Mouse (Mus musculus): ENCODE measurements around the gene Fam171a2.
A peak's percentile ranks its signal among the peaks of the same experiment; 100 is the strongest.

Fam171a2 gene

DNA sequence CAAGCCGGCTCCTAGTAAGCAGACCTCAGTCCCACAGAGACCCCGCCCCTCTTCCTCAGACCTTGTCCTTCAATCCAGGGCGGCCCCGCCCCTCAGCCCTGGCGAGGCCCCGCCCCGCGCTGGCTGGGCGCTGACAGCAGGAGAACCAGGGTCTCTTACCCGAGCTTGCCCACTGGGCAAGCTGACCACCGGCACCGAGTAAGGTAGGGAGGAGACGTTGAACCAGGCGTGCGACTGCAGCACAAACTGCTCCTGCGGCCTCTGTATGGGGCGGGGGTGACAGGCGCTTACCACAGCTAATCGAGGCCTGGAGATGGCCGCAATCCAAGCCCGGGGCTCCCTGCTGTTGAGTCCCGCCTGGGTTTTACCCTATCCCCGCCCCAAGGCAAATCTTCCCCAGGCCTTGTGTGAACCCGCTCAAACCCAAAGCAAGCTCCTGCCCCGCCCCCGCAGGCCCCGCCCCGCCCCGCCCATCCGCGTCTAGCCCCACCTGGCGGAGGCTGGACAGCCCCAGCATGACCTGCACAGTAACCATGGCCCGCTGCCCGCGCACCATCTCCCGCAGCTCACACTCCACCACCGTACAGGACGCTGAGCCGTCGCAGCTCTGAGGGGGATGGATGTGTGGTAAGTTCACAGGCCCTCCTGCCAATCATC is 8.4 kb upstream of the Fam171a2 start:
- peak; percentile 84 for DNase-seq (ENCODE audit: extremely low spot score, low spot score)

DNA sequence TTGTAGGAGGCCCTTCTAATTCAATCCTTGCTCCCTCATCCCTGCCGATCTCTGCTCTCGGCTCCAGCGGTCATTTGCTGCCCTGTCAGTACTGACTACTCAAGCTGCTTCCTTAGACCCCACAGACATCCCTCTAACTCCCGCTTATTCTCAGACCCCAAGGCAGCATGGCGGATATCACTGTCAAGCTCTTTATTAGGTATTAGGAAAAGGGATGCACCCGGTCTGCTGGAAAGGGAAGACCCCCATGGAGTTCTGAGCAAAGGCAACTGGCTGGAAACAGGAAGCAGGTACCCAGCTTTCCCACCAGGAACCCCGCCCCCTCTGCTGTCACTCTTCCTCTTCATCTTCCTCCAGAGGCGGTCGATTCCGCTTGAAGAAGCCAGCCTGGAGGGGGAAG is 5.6 kb upstream of the Fam171a2 start:
- DNase-seq (ENCODE audit: extremely low spot score, low spot score): no peak

DNA sequence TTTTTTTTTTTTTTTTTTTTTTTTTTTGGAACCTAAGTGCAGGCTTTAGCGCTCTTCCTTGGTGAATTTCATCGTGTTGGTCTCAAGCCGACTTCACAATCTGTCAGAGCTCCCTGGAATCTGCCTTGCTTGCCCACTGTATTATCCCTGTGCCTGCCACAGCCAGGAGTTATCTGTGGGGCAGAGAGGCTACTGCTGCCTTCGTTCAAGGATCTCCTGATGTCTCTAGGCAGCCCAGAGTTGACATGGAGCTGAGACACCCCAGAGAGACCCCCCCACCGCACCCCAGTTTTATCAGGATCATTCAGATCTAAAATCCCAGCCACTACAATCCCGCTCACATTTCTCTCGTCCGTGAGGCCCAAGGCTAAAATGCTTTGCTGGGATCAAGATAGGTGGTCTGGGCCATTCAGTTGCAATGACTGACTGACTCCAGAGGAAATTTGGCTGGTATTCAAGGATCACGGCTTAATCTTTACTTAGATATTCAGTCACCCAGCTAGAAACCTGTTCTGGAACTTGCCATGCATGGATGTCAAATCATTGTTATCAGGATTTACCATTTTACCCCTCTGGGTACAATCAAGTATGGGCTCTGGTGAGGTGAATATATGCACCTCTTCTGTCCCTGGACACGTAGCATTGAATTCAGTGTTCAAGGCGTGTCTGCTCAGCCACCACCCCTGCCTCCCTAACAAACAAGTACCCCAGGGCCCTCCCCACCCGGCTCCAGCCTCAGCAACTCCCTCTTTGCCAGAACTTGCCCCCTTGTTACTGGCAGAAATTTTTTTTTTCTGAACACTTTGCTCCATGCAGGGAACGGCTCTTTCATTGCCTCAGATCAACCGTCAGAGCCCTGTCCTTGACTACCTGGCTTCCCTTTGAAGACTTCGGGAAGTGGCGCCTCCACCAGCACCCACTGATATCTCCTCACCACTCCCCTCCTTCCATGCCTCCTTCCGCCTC is 1.8 kb upstream of the Fam171a2 start:
- DNase-seq (ENCODE audit: extremely low spot score, low spot score): no peak

DNA sequence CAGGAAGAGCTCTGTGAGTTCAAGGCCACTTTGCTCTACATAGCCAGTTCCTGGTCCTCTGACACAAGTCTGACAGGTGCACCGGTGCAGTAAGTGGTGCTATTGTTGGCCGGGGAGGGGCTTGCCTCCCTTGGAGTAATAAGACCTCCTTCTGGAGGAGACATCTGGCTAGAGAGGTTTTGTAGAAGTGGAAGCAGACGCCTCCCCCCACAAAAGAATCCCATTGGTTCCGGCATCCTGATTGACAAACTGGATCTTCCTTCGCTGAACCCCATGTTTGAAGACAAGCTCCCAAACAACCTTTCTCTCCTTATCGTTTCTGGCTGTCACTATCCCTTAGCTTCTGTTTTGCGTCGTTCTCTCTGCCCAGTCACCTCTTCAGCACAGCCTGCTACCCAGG is 845 bp upstream of the Fam171a2 start:
- DNase-seq (ENCODE audit: extremely low spot score, low spot score): no peak

DNA sequence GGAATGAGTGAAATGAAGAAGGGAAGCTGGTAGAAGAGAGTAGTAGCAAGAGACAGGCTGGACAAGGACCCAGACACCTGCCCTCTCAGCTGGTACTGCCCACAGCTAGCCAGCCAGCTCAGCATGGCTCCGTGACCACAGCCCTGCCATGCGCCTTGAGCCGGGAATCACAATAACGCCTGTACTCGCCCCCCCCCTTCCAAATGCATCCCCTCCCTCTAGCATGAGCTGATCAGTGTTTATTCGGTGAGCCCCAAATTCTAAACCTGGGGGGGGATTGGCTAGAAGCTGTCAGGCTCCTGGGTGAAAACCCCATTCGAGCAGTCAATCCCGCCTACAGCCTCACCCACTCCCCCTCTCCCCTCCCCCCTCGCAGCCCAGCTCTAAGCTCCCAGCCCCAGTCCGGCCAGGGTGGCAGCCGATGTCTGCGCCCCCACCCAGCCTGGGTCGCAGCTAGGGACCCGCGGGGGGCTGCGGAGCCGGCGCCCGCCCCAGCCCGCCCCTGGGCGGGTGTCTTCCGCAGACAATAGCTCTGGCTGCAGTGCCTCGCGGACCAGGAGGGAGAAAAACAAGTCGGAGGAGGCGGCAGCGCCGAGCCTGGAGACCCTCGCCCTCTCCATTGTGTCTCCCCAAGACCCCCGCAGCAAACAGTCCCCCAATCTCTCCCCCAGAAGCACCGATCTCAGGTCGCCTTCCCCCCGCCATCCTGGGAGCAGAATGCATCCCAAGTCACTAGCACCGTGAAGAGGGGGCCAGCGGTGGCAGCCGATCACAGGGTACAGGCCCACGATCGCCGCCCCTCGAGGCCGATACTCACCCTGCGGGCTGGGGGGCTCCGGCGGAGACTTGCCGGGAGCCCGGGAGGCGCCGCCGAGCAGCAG is 661 bp downstream of the Fam171a2 start:
- peak; percentile 81 for DNase-seq (ENCODE audit: extremely low spot score, low spot score)

DNA sequence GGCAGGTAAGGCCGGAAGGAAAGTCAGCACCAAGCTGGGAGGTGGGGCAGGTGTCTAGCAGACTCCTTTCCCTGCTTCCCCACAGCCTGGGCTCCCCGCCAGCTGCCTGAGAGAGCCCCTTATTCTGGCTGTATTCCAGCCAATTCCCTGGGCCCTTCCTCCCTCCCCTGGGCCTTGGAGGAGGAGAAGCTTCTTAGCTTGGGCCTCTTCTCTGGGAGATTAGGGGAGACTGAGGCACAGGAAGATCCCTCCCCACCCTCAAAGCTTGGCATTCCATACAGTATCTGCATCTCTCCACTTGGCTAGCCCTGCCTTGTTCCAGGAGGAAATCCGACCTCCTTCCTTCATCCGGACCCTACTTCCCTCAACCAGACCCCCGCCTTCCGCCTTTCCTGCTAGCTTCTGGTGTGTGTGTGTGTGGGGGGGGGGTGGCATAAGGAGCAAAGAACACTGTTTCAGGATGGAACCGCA is 1.6 kb downstream of the Fam171a2 start:
- DNase-seq (ENCODE audit: extremely low spot score, low spot score): no peak

DNA sequence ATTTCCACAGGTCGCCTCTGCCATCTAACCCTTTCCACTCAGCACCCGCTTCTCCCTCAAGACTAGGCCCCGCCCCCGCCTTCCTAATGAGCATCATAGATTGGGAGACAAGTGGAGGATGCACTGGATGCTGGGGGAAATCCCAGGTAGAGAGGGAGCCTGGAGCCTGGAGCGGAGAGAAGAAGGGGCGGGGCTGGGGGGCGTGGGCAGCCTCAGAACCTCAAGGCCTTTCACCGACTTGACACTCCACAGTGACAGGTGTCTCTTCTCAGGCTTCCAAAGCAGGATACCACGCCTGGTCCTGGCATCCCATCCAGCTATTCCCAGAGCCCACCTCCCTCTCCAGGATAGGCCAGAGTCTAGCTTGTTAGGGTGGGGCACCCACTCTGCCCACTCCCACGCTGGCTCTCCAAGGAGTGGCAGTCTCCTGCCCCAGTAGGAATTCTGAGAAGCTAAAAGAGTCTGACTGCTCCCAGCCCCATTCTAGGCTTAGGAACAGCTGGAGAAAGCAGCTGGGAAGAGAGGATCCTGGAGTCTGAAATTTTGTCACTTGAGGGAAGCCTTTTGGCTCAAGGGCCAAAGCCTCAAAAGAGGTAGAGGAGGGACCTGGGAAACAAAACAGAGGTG is 2.1 kb downstream of the Fam171a2 start:
- no peak for DNase-seq (ENCODE audit: extremely low spot score, low spot score)

DNA sequence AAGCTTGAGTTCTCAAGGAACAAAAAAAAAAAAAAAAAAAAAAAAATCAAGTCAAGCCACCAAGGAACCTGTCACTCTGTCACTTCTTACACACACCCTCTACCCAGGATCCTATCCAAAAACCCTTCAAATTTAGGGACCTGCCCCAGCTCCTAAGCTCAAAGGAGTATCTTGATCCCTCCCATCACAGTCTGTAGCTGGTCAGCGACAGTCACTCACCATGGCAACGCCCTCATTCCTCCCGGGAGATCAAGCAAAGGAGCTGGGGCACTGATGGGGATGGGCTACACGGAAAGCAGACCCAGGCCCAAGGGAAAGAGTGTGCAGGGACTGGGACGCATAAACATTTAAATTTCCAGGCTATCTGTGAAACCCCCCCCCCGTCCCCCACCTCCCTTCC is 2.7 kb downstream of the Fam171a2 start:
- DNase-seq (ENCODE audit: extremely low spot score, low spot score): no peak

DNA sequence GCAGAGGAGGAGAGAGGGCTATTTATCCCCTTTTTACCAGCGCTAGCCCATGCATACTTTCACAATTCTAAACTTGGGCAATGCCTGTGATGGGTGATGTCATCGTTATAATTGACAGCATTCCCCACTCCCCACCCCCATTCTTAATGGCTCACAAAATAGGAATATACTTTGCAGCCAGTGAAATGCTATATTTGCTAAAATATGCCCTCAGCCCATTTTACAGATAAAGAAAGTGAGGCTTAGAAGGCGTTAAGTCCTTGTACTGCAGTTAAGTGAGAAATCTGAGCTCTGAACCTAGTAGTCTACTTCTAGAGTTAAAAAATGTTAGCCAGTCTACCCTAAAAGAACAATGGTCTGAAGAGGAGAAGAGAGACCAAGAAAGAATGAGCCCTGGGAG is 3.2 kb downstream of the Fam171a2 start:
- no peak for DNase-seq (ENCODE audit: extremely low spot score, low spot score)

DNA sequence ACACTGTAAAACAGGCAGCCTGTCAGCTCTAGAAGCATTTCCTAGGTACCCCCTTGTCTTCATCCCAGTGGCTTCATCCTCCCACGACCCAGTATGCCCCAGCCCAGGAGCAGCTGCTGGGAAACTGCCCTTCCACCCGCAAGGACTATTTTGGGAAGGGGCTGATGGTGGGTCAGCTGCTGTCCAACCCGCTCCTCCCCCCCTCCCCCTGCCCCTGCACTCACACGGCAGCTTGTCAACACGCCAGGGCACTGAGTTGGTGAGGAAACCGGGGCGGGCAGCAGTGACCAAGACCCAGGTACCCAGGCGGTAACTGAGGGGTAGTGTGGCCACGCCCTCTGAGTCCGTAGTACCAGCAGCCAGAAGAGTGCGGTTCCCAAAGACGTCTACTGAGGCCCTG is 3.7 kb downstream of the Fam171a2 start:
- no peak for DNase-seq (ENCODE audit: extremely low spot score, low spot score)

DNA sequence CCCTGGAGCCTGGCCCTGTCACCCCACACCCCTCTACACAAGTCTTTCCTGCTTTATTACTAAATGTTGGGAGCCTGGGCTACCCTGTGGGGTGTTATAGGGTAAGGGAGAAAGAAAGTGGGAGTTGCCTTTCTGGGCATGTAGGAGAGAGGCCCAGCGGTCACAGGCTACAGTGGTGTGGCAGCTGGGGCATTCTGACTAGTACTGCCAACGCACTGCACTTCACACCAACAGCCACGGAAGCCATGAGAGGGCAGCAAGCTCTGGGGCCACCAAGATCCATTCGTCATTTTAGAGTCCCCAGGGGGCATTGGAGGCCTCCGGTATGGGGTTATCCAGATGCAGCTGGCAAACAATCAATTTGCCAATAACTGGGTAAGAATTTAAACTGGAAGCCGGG is 5.4 kb downstream of the Fam171a2 start:
- no peak for DNase-seq (ENCODE audit: extremely low spot score, low spot score)

DNA sequence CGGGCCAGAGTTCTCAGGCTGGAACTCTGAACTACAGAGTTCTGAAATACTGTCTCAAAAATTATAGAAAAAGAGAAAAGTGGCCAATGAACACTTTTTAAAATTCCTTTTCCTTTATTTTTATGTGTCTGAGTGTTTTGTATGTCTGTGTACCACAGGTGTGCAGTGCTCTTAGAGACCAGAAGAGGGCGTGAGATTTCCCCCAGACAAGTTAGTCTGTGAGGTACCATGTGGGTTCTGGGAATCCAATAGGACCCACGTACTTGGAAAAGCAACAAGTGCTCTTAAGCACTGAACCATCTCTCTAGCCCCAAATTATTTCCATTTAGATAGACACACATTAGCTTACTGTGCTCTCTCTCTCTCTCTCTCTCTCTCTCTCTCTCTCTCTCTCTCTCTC is 6.0 kb downstream of the Fam171a2 start:
- DNase-seq (ENCODE audit: extremely low spot score, low spot score): no peak

DNA sequence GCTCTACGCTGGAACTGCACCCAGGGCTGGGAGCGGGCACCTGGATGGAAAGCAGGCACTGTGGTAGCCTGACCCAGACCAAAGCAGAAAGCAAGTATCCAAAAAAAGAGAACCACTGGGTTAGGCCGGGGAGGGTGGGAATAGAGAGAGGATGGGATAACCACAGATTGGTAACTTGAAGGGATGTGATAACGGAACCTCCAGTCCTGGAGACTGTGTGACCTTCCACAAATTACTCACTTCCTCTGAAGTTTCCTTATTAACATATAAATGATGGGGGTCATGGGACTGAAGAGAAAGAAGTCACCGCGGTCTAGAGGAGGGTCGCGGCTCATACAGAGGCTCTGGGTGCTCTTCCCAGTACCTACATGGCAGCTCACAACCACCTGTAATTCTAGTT is 7.2 kb downstream of the Fam171a2 start:
- no peak for DNase-seq (ENCODE audit: extremely low spot score, low spot score)

DNA sequence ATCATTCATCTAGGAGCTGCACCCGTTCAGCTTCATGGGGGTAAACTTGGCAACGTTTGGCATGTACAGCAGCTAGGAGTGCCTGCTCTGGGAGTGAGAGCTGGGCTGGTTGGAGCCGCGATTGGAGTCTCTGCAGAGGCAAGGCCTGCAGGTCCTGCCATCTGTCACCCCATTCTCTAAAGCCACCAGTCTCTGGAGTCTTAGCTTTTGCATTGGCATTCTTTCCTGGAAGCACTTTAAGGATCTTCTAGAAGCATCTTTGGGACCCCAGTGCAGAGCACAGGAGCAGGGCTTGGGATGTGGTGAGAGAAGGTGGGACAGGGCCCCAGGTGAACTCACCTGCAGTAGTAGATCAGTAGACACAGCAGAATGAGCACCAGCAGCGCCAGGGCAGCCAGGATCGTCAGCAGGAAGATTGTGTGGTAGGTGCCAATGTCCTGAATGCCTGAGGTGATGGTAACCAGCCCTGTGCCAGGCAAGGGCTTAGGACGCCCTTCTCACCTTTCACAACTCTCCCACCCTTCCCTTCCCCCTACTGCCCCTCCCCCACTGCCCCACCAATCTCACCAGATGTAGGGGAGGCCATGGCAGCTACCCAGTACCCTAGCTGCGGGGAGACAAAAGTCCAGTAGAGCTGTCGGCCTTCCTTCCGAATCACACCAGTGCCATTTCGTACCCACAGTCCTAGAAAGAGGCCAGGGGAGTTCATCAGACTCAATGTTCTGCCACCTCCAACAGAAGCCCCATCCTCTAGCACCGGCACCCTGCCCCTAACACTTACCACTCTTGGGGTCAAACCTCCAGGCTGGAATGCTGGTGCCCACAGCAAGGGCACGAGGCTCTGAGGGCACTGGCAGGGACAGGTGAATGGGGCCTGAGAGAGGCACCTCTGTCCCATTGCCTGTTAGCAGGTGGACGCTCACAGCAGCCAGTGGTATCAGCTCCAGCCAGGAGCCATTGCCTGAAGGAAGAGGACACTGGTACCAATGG is 8.1 kb downstream of the Fam171a2 start:
- DNase-seq (ENCODE audit: extremely low spot score, low spot score): no peak

DNA sequence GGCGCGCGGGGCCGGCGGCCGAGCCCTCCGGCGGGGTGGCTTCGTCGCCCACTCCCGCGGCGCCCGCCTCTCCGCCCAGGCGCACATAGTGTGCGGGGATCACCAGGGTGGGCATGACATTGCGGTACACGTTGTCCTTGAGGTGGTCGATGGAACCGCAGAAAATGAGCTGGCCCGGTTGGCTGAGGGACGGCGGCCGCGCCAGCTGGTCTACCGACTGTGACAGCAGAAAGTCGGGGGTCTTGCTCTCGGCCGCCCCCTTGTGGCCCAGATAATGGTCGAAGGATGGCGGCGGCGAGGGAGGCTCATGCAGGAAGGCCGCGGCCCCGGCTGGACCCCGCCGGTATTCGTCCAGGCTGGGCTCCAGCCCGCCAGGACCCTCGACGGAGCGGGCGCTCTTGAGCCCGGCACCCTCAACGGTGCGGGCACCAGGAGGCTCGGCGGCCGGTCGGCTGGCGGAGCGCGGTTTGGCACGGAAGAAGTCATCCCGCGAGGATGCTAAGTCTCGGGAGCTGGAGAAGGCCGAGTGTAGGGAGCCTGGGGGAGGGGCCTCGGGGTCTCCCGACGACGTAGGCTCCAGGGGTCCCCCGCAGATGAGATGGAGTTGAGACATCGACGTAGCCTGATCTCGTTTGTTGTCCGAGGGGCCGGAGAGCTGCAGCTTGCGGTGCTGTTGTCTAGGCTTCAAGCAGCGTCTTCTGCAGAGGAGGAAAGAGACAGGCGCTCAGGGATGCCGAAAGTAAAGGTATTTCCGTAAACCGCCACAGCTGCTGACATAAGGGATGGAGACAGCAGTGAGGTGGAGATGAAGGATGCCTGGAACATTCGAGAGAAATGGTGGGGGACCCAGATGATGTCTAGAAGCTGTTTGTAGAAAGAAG is 9.0 kb downstream of the Fam171a2 start:
- DNase-seq (ENCODE audit: extremely low spot score, low spot score): peak; percentile 96

DNA sequence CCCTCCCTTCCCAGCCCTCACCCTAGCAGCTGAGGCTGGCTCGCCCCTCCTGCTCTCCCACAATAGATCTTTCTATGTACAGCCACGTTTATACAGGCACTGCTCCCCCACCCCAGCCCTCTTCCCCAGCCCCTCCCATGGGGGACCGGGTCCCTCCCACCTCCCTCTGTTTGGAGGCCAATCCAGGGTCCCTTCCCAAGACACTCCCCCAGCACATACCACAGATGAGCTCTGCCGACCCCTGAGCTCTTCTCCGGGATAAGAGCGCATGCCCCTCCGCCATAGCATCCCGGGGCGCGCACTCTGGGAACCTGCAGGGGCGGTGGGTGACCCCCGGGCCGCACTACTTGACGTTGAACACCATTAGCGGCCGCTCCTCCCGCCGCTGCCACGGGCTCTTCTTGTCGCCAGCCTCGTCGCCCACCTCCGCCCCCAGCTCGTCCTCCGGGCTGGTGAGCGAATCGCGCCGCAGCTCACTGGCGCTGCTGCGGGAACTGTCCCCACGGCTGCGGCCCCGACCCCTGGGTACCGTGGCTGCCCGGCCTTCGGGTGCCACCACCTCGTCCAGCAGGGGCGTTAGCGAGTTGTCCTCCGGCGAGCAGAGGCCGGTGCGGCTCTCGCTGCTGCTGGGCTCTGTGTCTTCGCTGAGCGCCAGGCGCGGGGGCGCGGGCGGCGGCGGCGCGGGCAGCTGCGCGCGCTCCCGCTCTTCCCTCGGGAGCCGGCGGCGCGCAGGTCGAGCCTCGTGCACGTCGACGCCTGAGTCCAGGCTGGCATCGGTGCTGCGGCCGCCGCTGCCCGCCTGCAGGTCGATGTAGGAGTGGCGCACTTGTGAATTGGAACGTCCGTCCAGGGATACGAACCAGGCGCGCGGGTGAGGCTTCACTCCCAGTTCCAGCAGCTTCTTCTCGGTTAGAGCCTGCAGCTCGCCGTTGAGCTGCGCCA is 10.1 kb downstream of the Fam171a2 start:
- peak; percentile 72 for DNase-seq (ENCODE audit: extremely low spot score, low spot score)

DNA sequence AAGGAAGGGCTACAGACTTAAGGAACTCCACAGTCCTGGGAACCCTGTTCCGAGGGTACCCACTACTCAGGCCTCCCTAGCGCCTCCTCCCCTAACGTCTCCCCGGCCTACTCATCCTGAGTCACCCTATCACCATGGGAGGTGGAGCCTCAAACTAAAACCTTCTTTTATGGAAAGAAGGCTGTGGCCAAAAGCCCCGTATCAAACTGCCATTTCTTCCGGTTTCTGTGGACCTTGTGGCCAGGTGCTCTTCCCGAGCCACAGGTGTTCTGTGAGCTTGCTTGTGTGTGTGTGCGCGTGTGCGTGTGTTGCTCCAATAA is 11.1 kb downstream of the Fam171a2 start:
- no peak for DNase-seq (ENCODE audit: extremely low spot score, low spot score)
